Mouse (Mus musculus) forebrain, postnatal 0 days (tissue): ENCODE measurements around the gene Crybb2. TPM values are rescaled to one million over a fixed set of nuclear protein-coding genes. Genes with fewer than 3 reads are reported as not detected.

Source experiments
- ATAC-seq: fragments of 200-750 bp; cut with Nextera tagmentation; 2 replicates; pipeline ENCODE4 v1.8.0; 2017; ENCODE audit warnings: mild to moderate bottlenecking, moderate library complexity
- DNase-seq: peaks from one replicate; pipeline ENCODE4 v3.0.0-alpha.2; 2015
- H3K27ac ChIP-seq: fragments of 300-500 bp; sonication (generic); 2 replicates; pipeline ENCODE4 v1.5.1; 2014; ENCODE audit warnings: low read depth, mild to moderate bottlenecking, antibody characterized with exemption, low read length, moderate library complexity, mixed read lengths
- H3K27me3 ChIP-seq: fragments of 300-500 bp; sonication (generic); 2 replicates; pipeline ENCODE4 v1.6.1; 2014; ENCODE audit warnings: mild to moderate bottlenecking, low read length, mixed read lengths; ENCODE audit not compliant: insufficient read depth
- H3K36me3 ChIP-seq: fragments of 300-500 bp; sonication (generic); 2 replicates; pipeline ENCODE4 v1.6.1; 2014; ENCODE audit warnings: mild to moderate bottlenecking, moderate library complexity; ENCODE audit not compliant: insufficient read depth
- H3K4me1 ChIP-seq: fragments of 300-500 bp; sonication (generic); 2 replicates; pipeline ENCODE4 v1.6.1; 2014; ENCODE audit warnings: antibody characterized with exemption; ENCODE audit not compliant: insufficient read depth
- H3K4me2 ChIP-seq: fragments of 300-500 bp; sonication (generic); 2 replicates; pipeline ENCODE4 v1.6.1; 2014; ENCODE audit warnings: low read depth, mild to moderate bottlenecking, moderate library complexity
- H3K4me3 ChIP-seq: fragments of 300-500 bp; sonication (generic); 2 replicates; pipeline ENCODE4 v1.5.1; 2014; ENCODE audit warnings: low read depth, low read length, mixed read lengths
- H3K9ac ChIP-seq: fragments of 300-500 bp; sonication (generic); 2 replicates; pipeline ENCODE4 v1.6.1; 2014; ENCODE audit warnings: mild to moderate bottlenecking
- H3K9me3 ChIP-seq: fragments of 300-500 bp; sonication (generic); 2 replicates; pipeline ENCODE4 v1.6.1; 2016; ENCODE audit warnings: low read length
- CTCF ChIP-seq: sonication (generic); IDR thresholded peaks from 2 replicates; pipeline ENCODE4 v1.5.1; 2016; ENCODE audit warnings: antibody characterized with exemption, control low read depth, low read depth
- WGBS: fragments of 180-500 bp; shearing (Covaris S2); extraction: QIAGEN DNeasy Blood & Tissue Kit; methylation state at CpG from one replicate; pipeline ENCODE4 v1.1.7; 2014; 5-methylcytosine and 5-hydroxymethylcytosine counted together
- polyA plus RNA-seq: library from polyadenylated mRNA; unstranded; fragments of >200 nt; fragmentation: Nextera tagmentation; extraction: Ambion mirVana; gene quantifications from 2 replicates; pipeline ENCODE4 v1.2.1, GENCODE M21; 2015
- total RNA-seq: library from RNA; depleted of rRNA; stranded (reverse); fragments of >200 nt; gene quantifications from 2 replicates; pipeline ENCODE4 v1.2.3, GENCODE M21; 2014; rRNA removed

Gene Crybb2
- not detected in 2 replicates for total RNA-seq
- not detected in 2 replicates for polyA plus RNA-seq

GRCm38 (mm10) chr5:113070017-113070416 lies at the start of gene Crybb2:
TSS of gene Crybb2 (minus strand) at chr5:113070117.
- H3K27me3 ChIP-seq: no peaks in the 10 kb centered on the region
- H3K9ac ChIP-seq: no peak within 1 kb of the TSS
- H3K4me1 ChIP-seq: no peaks in the 10 kb centered on the region
- no peaks in the 10 kb centered on the region for H3K36me3 ChIP-seq
- DNase-seq (no peak), ATAC-seq (no peak)
- no peak within 1 kb of the TSS for H3K4me2 ChIP-seq
- no peak within 1 kb of the TSS for H3K27ac ChIP-seq
- H3K4me3 ChIP-seq: no peak within 1 kb of the TSS
- H3K9me3 ChIP-seq: no peaks in the 10 kb centered on the region
- no peak for TF ChIP-seq CTCF

- 85% methylated on average over 9 of the region's 9 CpGs for WGBS
- TF ChIP-seq CTCF: no peak
- Histone ChIP-seq H3K4me3 (no peak overlapping the region), H3K4me2 (no peak overlapping the region), H3K27me3 (no peaks in the 10 kb centered on the region), H3K9me3 (no peaks in the 10 kb centered on the region), H3K27ac (no peak overlapping the region), H3K4me1 (peaks cover 10% of the 10 kb centered on the region; the same call in 1 of the 2 replicates), H3K9ac (0 out of 2 replicates have a peak overlapping the region, but pooled peaks have one; percentile 22), H3K36me3 (no peaks in the 10 kb centered on the region)
- no peak for ATAC-seq
- DNase-seq: no peak
Measured at GRCm38 (mm10) chr5:113119291-113119690, 49.4 kb upstream of the Crybb2 start.

GRCm38 (mm10) chr5:113118695-113119094 lies 48.8 kb upstream of the Crybb2 start:
- 58% methylated on average over 6 of the region's 6 CpGs for WGBS
- H3K4me2 ChIP-seq: no peak overlapping the region
- no peaks in the 10 kb centered on the region for H3K36me3 ChIP-seq
- H3K4me3 ChIP-seq: no peak overlapping the region
- DNase-seq: no peak
- no peak for TF ChIP-seq CTCF
- no peaks in the 10 kb centered on the region for H3K27me3 ChIP-seq
- H3K4me1 ChIP-seq: peaks cover 10% of the 10 kb centered on the region; the same call in 1 of the 2 replicates
- no peak overlapping the region for H3K9ac ChIP-seq
- H3K9me3 ChIP-seq: no peaks in the 10 kb centered on the region
- ATAC-seq: no peak
- H3K27ac ChIP-seq: no peak overlapping the region

- no peak for DNase-seq
- Histone ChIP-seq H3K4me1 (peaks cover 8% of the 10 kb centered on the region; the same call in 1 of the 2 replicates), H3K36me3 (no peaks in the 10 kb centered on the region), H3K27me3 (no peaks in the 10 kb centered on the region), H3K4me3 (no peak overlapping the region), H3K9ac (no peak overlapping the region), H3K27ac (no peak overlapping the region), H3K4me2 (no peak overlapping the region), H3K9me3 (no peaks in the 10 kb centered on the region)
- TF ChIP-seq CTCF: no peak
- ATAC-seq: peak; percentile 8; the same call in 1 of the 2 replicates
- 57% methylated on average over 5 of the region's 5 CpGs for WGBS
Measured at GRCm38 (mm10) chr5:113117361-113117760, 47.4 kb upstream of the Crybb2 start.

GRCm38 (mm10) chr5:113115896-113116295 lies 46.0 kb upstream of the Crybb2 start:
- no peak overlapping the region for H3K4me2 ChIP-seq
- no peak for TF ChIP-seq CTCF
- no peak for ATAC-seq
- H3K36me3 ChIP-seq: no peaks in the 10 kb centered on the region
- H3K9ac ChIP-seq: no peak overlapping the region
- no peak for DNase-seq
- H3K27ac ChIP-seq: no peak overlapping the region
- H3K9me3 ChIP-seq: no peaks in the 10 kb centered on the region
- no peaks in the 10 kb centered on the region for H3K27me3 ChIP-seq
- no peak overlapping the region for H3K4me3 ChIP-seq
- WGBS: 79% methylated on average over 10 of the region's 10 CpGs
- no peaks in the 10 kb centered on the region for H3K4me1 ChIP-seq

- Histone ChIP-seq H3K9ac (no peak overlapping the region), H3K4me1 (no peaks in the 10 kb centered on the region), H3K4me2 (no peak overlapping the region), H3K4me3 (no peak overlapping the region), H3K36me3 (no peaks in the 10 kb centered on the region), H3K27me3 (no peaks in the 10 kb centered on the region), H3K9me3 (no peaks in the 10 kb centered on the region), H3K27ac (no peak overlapping the region)
- no peak for ATAC-seq
- DNase-seq: no peak
- TF ChIP-seq CTCF: no peak
- 47% methylated on average over 20 of the region's 20 CpGs for WGBS
Measured at GRCm38 (mm10) chr5:113114264-113115225, 44.6 kb upstream of the Crybb2 start.

GRCm38 (mm10) chr5:113113120-113113519 lies 43.2 kb upstream of the Crybb2 start:
- H3K9me3 ChIP-seq: no peaks in the 10 kb centered on the region
- H3K4me2 ChIP-seq: no peak overlapping the region
- no peak overlapping the region for H3K4me3 ChIP-seq
- ATAC-seq (no peak; the same call in 1 of the 2 replicates), DNase-seq (no peak)
- no peak for TF ChIP-seq CTCF
- no peaks in the 10 kb centered on the region for H3K4me1 ChIP-seq
- WGBS: 50% methylated on average over 5 of the region's 5 CpGs
- no peaks in the 10 kb centered on the region for H3K27me3 ChIP-seq
- no peak overlapping the region for H3K27ac ChIP-seq
- H3K36me3 ChIP-seq: no peaks in the 10 kb centered on the region
- no peak overlapping the region for H3K9ac ChIP-seq
